Mouse (Mus musculus) left cerebral cortex, postnatal 4 days (tissue): ENCODE data around the gene Zc3h6. TPM values are rescaled to one million over a fixed set of nuclear protein-coding genes. Genes with fewer than 3 reads are reported as not detected.

Experiments
- DNase-seq: peaks from one replicate; pipeline ENCODE4 v3.0.0-alpha.2; 2022
- intact Hi-C: fragments of 180-260 bp; cut with DNase I; formaldehyde crosslinking; loops from one replicate; pipeline ENCODE4 v1.15.1; 2025
- total RNA-seq, 2 experiments: library from RNA; stranded (reverse); gene quantifications; 2 replicates each; pipeline ENCODE4 v1.2.3; 2021

Gene Zc3h6
- total RNA-seq, 2 experiments from 2014 or later = 14.8 to 15.4 TPM

DNA sequence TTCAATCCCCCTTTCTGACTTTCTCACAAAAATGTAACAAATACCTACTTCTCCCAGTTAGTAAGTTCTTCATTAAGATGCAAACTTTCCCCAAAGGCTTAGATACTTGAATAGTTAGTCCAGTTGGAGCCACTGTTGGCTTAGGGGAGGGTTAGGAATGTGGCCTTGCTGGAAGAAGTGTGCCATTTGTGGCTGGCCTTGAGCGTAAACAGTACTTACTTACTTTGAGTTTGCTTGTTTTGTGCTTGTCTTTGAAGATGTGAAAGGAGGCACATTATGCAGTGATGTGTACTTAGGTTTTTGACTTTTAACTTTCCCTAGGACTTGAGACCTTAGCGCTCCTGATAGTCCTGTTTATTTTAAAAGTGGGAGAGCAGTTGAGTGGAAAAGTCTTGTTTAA lies 52.9 kb downstream of the Zc3h6 start:
- intact Hi-C loops = no loop called here

GRCm38 (mm10) chr2:129024820-129025219 lies 57.6 kb downstream of the Zc3h6 start:
- intact Hi-C loops = no loop called here
- DNase-seq = no peak

More for the DNA sequence above, 52.9 kb downstream of the Zc3h6 start:
- DNase-seq = no peak

DNA sequence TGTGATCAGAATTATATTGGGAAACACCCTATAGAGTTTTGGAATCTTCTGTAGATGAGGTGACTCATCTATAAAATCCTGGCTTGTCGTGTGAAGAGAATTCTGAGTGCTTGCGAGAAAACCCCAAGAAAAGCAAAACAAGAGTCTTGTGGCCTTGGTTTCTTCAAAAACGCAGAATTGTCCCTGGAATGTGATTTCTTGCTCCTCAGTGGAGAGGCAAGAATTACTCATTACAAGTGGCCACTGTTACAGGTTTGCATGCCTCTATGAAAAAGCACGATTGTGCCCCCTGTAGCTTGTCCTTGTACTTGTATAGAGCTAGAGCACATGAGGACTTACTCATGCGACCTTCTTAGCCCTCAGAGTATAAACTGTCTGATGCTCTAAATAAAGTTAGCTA lies 68.2 kb downstream of the Zc3h6 start:
- DNase-seq = no peak
- intact Hi-C loops = no loop called here

- no peak for DNase-seq
- intact Hi-C loops = no loop called here
These were observed 71.3 kb downstream of the Zc3h6 start for GRCm38 (mm10) chr2:129038426-129038936.

GRCm38 (mm10) chr2:129038937-129039631 lies 71.9 kb downstream of the Zc3h6 start:
- DNase-seq = peak; percentile 23
- intact Hi-C loops = no loop called here

DNA sequence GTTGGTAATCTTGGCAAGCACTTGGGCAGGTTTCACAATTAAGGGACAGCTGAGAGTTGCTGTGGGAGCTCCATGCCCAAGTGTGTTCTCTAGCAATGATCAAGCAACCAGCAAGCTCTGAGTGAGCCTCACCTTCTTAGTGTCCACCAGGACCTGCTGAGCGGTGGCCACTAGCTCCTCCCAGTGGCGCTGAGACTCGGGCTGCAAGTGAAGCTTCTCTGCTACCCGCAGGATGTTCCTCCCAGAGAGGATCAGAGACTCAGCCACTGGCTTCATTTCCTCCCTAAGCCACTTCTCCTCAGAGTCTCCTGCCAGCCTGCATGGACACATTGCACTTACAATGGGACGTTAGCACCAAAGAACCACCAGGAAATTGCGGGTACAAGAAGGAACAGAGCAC lies 73.4 kb downstream of the Zc3h6 start:
- intact Hi-C loops = no loop called here
- DNase-seq = no peak

DNA sequence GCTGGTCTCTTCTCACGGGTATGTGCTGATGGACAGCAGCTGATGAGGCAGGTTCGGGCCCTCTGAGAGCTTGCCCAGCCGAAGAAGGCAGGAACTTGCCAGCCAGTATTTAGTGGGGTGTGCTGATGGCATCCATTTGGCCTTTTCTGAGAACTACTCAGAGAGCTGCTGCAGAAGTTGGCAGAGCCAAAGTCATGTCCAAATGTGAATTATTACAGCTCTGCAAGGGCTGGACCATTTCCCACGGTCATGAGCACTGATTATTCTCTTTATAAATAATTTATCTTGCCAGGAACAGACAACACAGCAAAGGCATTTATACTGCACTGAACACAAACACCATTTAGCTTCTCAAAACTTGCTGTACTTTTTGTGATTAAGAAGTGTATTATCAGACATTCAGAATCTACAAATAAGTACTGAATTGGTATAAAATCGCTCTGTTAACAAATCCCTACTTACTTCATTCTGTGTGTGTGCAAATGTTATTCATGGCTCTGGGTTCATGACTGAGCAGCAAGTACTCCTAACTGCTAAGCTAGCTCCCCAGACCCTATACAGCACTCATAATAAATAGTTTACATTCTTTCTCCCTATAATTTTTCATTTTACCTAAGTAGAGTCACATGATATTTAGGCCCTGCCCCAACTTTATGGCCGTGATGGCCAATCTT lies 79.1 kb downstream of the Zc3h6 start:
- DNase-seq = no peak
- intact Hi-C loops = no loop called here

DNA sequence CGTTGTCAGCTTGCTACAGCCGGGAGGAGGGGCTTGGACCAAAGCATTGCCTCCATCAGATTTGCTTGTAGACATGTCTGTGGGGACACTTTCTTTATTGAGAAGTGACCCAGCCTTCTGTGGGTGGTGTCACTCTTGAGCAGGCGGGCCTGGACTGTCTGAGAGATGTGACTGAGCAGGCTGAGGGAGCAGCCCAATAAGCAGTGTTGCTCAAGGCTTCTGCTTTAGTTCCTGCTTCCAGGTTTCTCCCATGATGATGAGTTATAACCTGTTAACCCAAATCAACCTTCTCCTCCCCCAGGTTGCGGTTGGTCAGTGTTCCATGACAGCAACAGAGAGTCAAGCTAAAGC lies 79.6 kb downstream of the Zc3h6 start:
- intact Hi-C loops = no loop called here
- no peak for DNase-seq

- no peak for DNase-seq
- intact Hi-C loops = no loop called here
These were observed 80.6 kb downstream of the Zc3h6 start, which contains the start of gene Vinac1 for GRCm38 (mm10) chr2:129047811-129048210. TSS of gene Vinac1 (minus strand) at chr2:129048172.

DNA sequence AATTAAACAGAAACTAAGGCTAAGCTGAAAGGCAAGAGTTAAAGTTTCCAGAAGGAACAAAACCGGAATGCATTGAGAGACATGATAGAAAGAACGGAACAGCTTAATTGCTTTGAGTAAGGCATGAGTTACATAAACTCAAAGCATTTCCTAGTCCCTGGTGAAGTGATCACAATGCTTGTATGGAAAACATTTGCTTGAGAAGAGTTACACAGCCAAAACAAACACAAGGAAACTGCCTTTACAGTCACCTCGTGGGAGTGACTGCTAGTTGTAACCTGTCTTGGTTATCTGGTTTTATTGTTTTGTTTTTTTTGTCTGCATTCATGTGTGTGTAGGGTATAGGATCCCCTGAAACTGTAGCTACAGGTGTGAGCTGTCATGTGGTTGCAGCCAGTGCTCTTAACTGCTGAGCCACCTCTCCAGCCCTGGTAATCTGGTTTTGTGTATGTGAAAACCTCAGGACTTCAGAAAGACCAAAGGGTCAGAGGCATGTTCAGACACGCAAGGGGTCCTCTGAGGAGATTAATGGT lies 85.3 kb downstream of the Zc3h6 start:
- intact Hi-C loops = loop anchor here (5.0 kb wide), 1 partner anchor 575 kb away; no protein-coding TSS in a partner anchor
- DNase-seq = no peak

GRCm38 (mm10) chr2:129055741-129056140 lies 88.5 kb downstream of the Zc3h6 start:
- intact Hi-C loops = no loop called here
- no peak for DNase-seq

GRCm38 (mm10) chr2:129056597-129056996 lies 89.4 kb downstream of the Zc3h6 start:
- no peak for DNase-seq
- intact Hi-C loops = no loop called here

DNA sequence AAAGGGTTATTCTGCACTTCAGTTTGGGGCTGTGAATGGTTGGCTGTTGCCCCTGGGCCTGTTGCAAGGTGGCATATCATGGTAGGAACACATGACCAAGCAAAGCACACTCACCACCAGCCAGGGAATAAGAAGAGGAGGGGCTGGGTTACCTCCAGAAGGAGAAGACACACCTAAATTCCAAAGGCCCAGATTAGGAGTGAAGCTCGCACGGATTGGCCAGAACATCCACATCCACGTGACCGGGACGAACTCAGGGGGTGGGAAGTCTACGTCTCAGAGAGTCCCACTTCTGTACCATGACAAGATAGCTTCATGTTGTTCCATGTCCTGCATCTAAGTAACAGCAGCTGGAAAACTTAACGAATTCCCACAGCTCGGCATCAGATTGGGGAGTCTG lies 90.1 kb downstream of the Zc3h6 start:
- DNase-seq = no peak

DNA sequence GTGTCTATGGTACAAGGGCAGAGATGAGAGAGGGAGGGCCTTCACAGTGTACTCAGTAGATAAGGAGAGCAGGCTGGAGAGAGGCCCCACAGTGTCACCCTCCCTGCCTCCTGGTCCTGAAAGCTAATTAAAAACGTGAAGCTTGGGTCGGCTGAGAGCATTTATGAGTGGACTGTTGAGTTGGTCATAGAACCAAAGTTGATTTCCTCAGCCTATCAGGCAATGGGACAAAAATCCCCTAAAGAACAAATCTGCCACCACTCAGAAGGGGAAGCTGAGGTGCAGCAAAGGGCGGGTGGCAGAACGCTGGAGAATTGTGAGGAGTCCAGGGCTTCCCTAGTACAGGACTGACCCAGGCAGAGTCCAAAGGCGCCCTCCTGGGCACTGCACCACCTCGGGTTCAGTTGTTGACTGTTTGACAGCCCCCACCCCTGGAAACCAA lies 90.7 kb downstream of the Zc3h6 start:
- DNase-seq = no peak
- intact Hi-C loops = no loop called here

More for the DNA sequence above, 90.1 kb downstream of the Zc3h6 start:
- intact Hi-C loops = no loop called here

- DNase-seq = no peak
- intact Hi-C loops = loop anchor here (10.0 kb wide), 1 partner anchor 117 kb away; the partner anchor contains the start of gene Zc3h8
These were observed 94.4 kb downstream of the Zc3h6 start for GRCm38 (mm10) chr2:129061456-129062059.

GRCm38 (mm10) chr2:129065437-129066282 lies 98.5 kb downstream of the Zc3h6 start, which contains the start of gene Ttl:
TSS of gene Ttl (plus strand) at chr2:129065942.
- peak; percentile 86 for DNase-seq
- intact Hi-C loops = loop anchor here (10.0 kb wide), 1 partner anchor 121 kb away; the partner anchor contains the start of gene Zc3h8

- DNase-seq = peak; percentile 41
- intact Hi-C loops = loop anchor here (10.0 kb wide), 1 partner anchor 122 kb away; the partner anchor contains the start of gene Zc3h8
These were observed 99.1 kb downstream of the Zc3h6 start for GRCm38 (mm10) chr2:129066326-129066725.
